Mouse (Mus musculus): ENCODE data around the gene Gm20914. TPM values are rescaled to one million over a fixed set of nuclear protein-coding genes. Genes with fewer than 3 reads are reported as not detected.
"Not testable (repeated sequence)": the region's sequence is repeated elsewhere in the genome, so short reads cannot be mapped to it uniquely, and the experiment has no call there.

Gene Gm20914
- total RNA-seq (2014; fragmentation: Nextera tagmentation), result not detected in 2 replicates
- total RNA-seq (2017), result not detected in 2 replicates
- polyA plus RNA-seq (2012), result not detected in 2 replicates

- not testable (repeated sequence) for H3K27me3 ChIP-seq (ENCODE audit: insufficient read depth, low read length); H3K9me3 ChIP-seq (replicated peaks); H3K4me1 ChIP-seq (ENCODE audit: insufficient read depth, low read depth, low read length); DNase-seq (ENCODE audit: low spot score); H3K4me3 ChIP-seq (ENCODE audit: low read depth, low read length); ATAC-seq (ENCODE audit: extremely low read depth, insufficient number of reproducible peaks, low FRiP score, poor library complexity, severe bottlenecking); H3K36me3 ChIP-seq (replicated peaks)
Measured at GRCm38 (mm10) chrY:5725678-5726077, at the start of gene Gm20914. Gm20914 (plus strand) TSS chrY:5725978.

Other genes starting within 250 kb of the Gm20914 start
- not detected in 2 replicates for gene Gm21854, start 69.0 kb upstream of the Gm20914 start, total RNA-seq (2014; fragmentation: Nextera tagmentation)
- gene Gm21854, start 69.0 kb upstream of the Gm20914 start, total RNA-seq (2017), result not detected in 2 replicates
- gene Gm21854, start 69.0 kb upstream of the Gm20914 start, polyA plus RNA-seq (2012), result not detected in 2 replicates
- not detected in 2 replicates for gene Gm28171, start 67.4 kb downstream of the Gm20914 start, total RNA-seq (2014; fragmentation: Nextera tagmentation)
- not detected in 2 replicates for gene Gm28171, start 67.4 kb downstream of the Gm20914 start, total RNA-seq (2017)
- not detected in 2 replicates for gene Gm28171, start 67.4 kb downstream of the Gm20914 start, polyA plus RNA-seq (2012)
- gene Gm21778, start 216.5 kb downstream of the Gm20914 start, total RNA-seq (2014; fragmentation: Nextera tagmentation), result not detected in 2 replicates
- not detected in 2 replicates for gene Gm21778, start 216.5 kb downstream of the Gm20914 start, total RNA-seq (2017)
- gene Gm21778, start 216.5 kb downstream of the Gm20914 start, polyA plus RNA-seq (2012), result not detected in 2 replicates

Data from G1E (cell line).